Mouse (Mus musculus): ENCODE data around the gene Srp54a. TPM values are rescaled to one million over a fixed set of nuclear protein-coding genes. Genes with fewer than 3 reads are reported as not detected.
A peak's percentile ranks its signal among the peaks of the same experiment; 100 is the strongest.
"Not testable (repeated sequence)": the region's sequence is repeated elsewhere in the genome, so short reads cannot be mapped to it uniquely, and the experiment has no call there.

The Srp54a gene
- 93.6 TPM for polyA plus RNA-seq (2021)

DNA sequence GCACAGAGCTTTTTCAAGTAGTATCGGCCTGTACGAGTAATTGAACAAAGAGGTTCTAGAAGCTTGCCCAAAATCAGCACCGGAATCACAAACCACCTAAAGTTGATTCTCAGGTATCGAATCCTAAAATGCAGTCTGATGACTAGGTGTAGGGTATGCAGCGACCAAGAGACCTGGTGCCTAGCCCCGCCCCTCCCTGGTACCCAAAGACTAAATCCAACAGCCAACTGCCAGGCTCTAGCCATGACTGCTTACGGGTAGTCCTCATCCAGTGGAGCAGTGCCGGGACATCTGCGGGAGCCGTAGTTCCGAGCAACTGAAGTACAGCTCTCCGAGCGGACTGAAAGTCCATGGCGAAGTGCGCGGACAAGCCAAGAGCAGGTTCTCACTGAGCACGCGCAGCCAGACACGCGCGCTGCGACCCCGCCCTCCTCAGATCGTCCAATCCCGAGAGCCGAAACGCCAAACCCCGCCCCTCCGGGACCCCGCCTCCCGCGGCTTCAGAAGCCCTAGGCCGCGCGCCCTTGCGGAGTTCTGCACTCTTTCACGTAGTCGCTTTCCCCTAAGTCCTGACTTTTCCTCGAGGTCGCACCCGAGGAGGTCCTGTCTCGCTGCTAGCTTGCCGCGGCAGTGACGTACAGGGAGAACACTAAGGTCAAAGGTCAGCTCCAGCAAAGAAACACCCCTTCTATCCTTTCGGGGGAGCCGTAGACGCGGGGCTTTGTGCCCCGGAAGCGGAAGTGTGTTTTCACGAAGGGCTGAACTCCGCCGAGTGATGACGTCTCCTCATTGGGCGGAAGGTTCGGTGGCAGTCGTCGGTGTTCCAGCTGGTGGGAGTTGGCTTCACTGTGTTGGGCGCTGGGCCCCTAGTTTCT lies at the start of gene Srp54a, which contains the start of gene 2700097O09Rik:
Gene Srp54a, plus strand, starts transcription at position 537 of the 875 bp plus-strand sequence.
Gene 2700097O09Rik, minus strand, starts transcription at position 385 of the 875 bp plus-strand sequence.
- H3K27me3 ChIP-seq; CTCF ChIA-PET; in situ Hi-C loops (cut with MboI; ENCODE audit: low pct_unique_long_range_greater_than_20kb); POLR2A ChIA-PET: not testable (repeated sequence)
- peak; percentile 42 for DNase-seq (ENCODE audit: low read depth, low spot score)
- ATAC-seq, result peak; percentile 94

DNA sequence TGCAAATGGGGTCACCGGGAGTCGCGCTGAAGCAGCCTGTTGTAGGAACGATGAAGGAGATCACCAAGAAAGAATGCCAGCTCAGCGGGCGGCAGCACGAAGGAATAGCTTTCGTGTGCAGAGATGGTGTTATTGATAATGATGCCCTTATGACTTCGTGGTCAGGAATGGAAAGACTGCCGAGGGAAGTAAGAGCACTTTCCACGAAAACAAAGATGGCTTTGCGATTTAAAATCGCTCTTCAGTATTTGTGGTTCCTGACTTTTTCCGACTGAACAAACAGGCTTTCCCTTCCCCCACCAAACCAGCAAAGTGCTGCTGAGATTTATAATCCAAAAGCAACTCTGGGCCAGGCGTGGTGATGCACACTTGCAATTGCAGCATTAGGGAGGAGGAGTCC lies 39.1 kb upstream of the Srp54a start:
- no peak for ATAC-seq
- CTCF ChIA-PET, result no interaction called here
- H3K27me3 ChIP-seq, result no peaks in the 10 kb centered on the region
- no peak for TF ChIP-seq CTCF (IDR thresholded peaks at IDR 0.05)
- POLR2A ChIA-PET, result no interaction called here
- DNase-seq (ENCODE audit: low read depth, low spot score), result no peak
- in situ Hi-C loops (cut with MboI; ENCODE audit: low pct_unique_long_range_greater_than_20kb), result no loop called here

DNA sequence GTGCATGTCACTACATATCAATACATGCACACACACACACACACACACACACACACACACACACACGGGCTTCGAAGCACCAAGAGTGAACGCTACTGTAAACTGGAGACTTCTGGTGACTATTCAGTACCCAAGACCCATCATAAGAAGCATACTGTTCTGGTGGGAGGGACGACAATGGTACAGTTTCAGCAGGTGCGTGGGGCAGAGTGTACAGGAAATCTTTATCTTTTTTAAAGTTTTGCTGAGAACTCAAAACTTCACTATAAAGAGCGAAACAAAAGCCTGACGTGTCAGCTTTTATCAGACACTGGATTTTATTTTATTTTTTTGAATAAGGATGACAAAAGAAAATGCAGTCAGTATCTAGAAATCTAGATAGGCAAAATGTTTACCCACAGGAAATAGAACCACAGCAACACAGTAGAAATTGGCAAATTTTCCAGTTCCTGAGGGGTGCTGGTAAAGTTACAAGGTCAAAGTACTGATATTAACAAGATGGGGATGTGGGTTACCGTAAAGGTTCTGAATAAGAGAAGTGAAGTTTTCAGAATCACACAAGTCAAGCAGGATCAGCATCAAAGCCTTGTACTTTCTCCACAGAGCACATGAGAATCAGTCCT lies 30.2 kb upstream of the Srp54a start:
- POLR2A ChIA-PET, result no interaction called here
- in situ Hi-C loops (cut with MboI; ENCODE audit: low pct_unique_long_range_greater_than_20kb), result no loop called here
- CTCF ChIA-PET, result no interaction called here
- TF ChIP-seq CTCF (IDR thresholded peaks at IDR 0.05), result no peak
- no peak for ATAC-seq
- no peaks in the 10 kb centered on the region for H3K27me3 ChIP-seq
- no peak for DNase-seq (ENCODE audit: low read depth, low spot score)

DNA sequence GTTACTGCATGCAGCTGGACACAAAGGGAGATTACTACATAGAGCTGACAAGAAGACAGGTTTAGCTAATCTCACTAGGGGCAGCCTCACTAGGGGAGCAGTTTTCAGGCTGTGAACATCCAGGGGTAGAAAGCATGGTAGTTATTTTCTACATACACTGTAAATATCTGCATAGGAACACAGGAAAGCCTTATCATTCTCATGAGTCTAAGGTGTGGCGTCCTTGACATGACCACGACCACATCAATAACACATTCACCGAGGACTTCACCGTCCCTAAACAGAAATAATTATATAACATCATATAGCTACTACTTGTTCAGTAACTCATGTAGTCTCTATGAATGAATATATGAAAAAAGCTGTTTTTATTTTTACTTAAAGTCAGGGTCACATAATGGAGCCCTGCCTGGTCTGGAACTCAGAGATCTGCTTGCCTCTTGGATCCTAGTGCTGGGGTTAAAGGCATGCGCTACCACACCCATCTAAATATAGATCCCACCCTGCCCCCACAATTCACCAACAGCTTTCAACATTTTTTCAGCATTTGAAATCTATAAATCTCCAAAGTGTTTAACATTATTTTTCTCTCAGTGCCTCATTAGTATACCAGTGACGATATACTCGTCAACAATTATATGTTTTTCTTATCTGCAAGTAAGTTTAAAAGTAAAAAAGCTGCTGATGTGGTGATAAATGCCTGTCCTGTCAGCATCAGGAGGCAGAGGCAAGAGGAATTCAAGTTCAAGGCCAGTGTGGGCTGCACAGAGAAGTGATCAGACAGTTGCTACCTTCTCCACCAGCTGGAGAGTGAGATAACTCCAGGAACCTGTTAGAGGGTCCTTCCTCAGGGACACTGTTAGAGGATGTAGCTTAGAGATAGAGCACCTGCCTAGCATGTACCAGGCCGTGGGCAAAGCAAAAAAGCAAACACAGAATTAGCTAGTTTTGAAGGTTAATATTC lies 28.6 kb upstream of the Srp54a start:
- ChIA-PET POLR2A (interaction anchor here (1.4 kb wide), 1 partner anchor 9 kb away, joined by 3 read pairs; no protein-coding TSS in a partner anchor), CTCF (no interaction called here)
- no peak for ATAC-seq
- H3K27me3 ChIP-seq, result no peaks in the 10 kb centered on the region
- TF ChIP-seq CTCF (IDR thresholded peaks at IDR 0.05), result no peak
- in situ Hi-C loops (cut with MboI; ENCODE audit: low pct_unique_long_range_greater_than_20kb), result no loop called here
- no peak for DNase-seq (ENCODE audit: low read depth, low spot score)

DNA sequence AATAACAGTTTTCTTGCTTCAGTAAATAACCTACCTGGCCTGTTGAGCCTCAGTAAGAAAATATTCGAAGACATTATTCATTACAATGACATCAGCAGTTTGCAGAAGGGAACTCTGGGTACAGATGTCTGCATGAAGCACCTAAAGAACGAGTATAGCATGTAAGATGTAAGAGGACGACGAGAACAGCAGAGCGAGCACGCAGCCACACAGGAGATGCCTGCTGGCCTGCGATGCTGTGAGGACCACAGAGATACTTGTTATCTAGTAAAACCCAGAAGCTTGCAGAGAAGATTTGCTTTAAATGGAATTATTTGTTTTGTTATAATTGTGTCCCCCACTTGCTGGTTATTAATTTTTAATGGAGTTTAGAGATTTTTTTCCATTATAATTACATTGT lies 26.8 kb upstream of the Srp54a start:
- no peak for DNase-seq (ENCODE audit: low read depth, low spot score)
- no peak for TF ChIP-seq CTCF (IDR thresholded peaks at IDR 0.05)
- ChIA-PET POLR2A (no interaction called here), CTCF (no interaction called here)
- H3K27me3 ChIP-seq, result no peaks in the 10 kb centered on the region
- in situ Hi-C loops (cut with MboI; ENCODE audit: low pct_unique_long_range_greater_than_20kb), result no loop called here
- no peak for ATAC-seq

DNA sequence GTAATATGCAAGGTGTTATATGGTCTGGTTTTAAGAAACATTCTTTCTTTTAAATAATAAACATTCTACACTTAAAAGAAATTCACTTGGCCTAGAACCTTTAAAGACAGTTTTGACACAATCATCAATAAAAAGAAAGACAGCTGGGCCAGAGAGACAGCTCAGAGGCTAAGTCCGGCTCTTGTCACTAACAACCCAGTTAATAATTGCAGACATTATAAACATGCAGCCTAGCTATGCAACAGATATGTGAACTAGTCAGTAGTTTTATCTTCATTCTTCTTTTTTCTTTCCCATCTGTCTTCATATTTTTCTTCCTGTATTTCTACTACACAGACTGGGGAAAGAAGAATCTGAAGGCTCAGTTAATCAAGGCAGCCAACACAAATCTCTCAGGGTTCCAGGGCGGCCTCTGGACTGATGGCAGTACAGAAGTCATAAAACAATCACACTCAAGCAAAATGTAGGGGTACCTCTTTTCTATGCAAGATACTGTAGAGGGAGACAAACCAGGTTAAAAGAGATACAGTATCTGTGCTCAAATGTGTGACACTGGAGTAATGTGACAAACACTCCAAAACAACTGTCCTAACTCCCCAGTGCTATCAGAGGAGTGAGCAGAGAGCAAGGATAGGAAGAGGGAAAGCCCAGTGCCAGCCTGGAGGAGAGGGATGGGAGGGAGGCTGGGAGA lies 25.4 kb upstream of the Srp54a start:
- ATAC-seq (no peak), DNase-seq (ENCODE audit: low read depth, low spot score) (no peak)
- CTCF ChIA-PET, result interaction anchor here (0.8 to 1.3 kb wide), 2 partner anchors 16 to 19 kb away, joined by 3 read pairs; no protein-coding TSS in a partner anchor

DNA sequence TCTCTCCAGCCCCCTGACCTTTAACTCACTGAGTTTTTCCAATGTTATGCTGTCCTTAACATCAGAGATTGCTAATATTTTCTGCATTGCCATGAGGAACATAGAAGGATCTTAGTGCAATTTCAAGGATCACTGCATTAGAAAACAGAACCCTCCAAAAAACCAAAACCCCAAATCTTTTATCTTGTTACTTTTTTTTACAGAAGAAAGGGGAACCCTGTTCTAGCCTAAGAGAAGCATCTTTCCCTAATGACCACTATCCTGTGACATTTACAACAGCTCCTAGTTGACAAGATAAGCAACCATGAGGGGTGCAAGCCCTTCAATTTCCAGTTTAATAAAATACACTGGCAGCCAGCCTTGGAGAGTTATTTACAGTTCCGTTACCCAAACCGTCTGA lies 23.4 kb upstream of the Srp54a start:
- TF ChIP-seq CTCF (IDR thresholded peaks at IDR 0.05), result no peak
- POLR2A ChIA-PET, result interaction anchor here (1.4 kb wide), 1 partner anchor 12 kb away, joined by 4 read pairs; no protein-coding TSS in a partner anchor
- in situ Hi-C loops (cut with MboI; ENCODE audit: low pct_unique_long_range_greater_than_20kb), result no loop called here
- CTCF ChIA-PET, result no interaction called here
- no peak for ATAC-seq
- H3K27me3 ChIP-seq, result no peaks in the 10 kb centered on the region
- DNase-seq (ENCODE audit: low read depth, low spot score), result no peak

More for the DNA sequence above, 25.4 kb upstream of the Srp54a start:
- in situ Hi-C loops (cut with MboI; ENCODE audit: low pct_unique_long_range_greater_than_20kb), result no loop called here
- no peak for TF ChIP-seq CTCF (IDR thresholded peaks at IDR 0.05)
- POLR2A ChIA-PET, result no interaction called here
- no peaks in the 10 kb centered on the region for H3K27me3 ChIP-seq

DNA sequence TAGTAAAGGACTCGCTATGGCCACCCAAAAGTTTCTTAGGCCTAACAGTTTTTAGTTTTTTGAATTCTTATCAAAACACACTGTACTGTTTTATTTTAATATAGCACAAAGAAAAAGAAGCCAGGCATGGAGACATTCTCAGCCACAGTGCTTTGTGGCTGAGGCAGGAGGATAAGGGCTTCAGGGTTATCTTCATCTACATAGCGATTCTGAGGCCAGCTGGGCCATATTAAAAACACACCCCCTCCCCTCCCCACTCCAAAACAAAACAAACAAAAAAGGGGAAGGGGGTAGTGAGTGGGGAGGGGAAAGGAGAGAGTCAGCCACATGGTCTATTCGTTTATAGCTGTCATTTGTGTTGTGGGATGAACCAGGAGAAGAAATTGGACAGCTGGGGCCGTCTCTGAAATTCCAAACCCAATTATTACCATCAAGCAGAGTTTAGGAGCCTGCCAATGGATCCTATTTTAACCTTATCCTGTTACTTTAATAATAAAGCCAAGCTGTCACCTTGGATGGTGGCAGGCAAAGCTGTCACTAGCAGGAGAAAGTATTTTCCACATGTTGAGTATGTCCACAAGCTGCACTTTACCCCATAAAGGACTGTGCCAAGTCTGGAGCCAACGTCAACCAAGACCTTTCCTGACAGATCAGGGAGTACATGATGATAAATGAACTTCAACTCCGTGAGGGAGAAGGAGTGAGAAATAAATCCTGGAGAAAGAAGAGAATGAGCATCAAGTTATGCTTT lies 21.0 kb upstream of the Srp54a start:
- TF ChIP-seq CTCF (IDR thresholded peaks at IDR 0.05), result no peak
- CTCF ChIA-PET, result no interaction called here
- POLR2A ChIA-PET, result no interaction called here
- ATAC-seq, result no peak
- no peak for DNase-seq (ENCODE audit: low read depth, low spot score)
- in situ Hi-C loops (cut with MboI; ENCODE audit: low pct_unique_long_range_greater_than_20kb), result no loop called here
- no peaks in the 10 kb centered on the region for H3K27me3 ChIP-seq

DNA sequence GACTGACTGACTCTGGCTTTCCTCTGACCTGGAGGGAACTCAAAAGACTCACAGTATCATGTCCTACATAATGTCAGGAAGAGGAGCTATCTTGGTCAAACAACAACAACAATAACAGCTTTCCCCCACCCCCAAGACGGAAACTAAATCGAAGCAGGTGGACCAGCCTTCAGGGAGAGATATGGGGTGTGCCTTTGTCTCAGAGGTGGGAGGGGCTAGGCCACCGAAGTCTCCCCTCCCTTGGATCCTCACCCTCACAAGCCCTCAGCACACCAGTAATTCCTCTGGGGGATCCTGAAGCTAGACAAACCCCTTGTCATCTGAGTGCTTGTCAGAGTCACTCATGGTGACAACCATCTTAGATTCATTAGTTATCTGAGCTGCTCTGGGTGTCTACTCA lies 20.2 kb upstream of the Srp54a start:
- ChIA-PET CTCF (no interaction called here), POLR2A (no interaction called here)
- no peak for TF ChIP-seq CTCF (IDR thresholded peaks at IDR 0.05)
- DNase-seq (ENCODE audit: low read depth, low spot score), result no peak
- in situ Hi-C loops (cut with MboI; ENCODE audit: low pct_unique_long_range_greater_than_20kb), result no loop called here
- no peaks in the 10 kb centered on the region for H3K27me3 ChIP-seq
- ATAC-seq, result no peak
